Mouse (Mus musculus): ENCODE data around the gene Mcl1. TPM values are rescaled to one million over a fixed set of nuclear protein-coding genes. Genes with fewer than 3 reads are reported as not detected.
"Not testable (repeated sequence)": the region's sequence is repeated elsewhere in the genome, so short reads cannot be mapped to it uniquely, and the experiment has no call there.

The Mcl1 gene
- total and polyA plus RNA-seq, 3 experiments = 152 to 272 (median 159) TPM

- peak; percentile 86 for DNase-seq
These were observed 7.7 kb downstream of the Mcl1 start for GRCm38 (mm10) chr3:95666124-95666844.

DNA sequence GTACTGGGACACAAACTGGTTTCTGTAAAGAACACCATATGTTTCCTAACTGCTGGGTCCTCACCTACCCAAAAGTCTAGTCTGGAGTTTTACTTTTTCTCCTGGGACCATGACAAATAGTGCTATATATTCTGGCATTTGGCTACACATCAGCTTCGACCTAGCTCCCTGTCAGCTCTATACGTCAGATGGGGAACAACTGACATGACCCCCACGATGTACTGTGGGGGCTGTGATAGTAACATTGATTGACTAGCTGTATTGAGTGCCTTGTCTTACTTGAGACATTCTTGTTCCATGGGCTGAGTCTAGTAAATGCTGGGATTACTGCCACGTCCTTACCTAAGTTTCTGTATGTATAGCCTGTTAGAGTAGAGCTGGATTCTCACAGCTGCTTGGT, 8.9 kb downstream of the Mcl1 start:
- DNase-seq = no peak

DNA sequence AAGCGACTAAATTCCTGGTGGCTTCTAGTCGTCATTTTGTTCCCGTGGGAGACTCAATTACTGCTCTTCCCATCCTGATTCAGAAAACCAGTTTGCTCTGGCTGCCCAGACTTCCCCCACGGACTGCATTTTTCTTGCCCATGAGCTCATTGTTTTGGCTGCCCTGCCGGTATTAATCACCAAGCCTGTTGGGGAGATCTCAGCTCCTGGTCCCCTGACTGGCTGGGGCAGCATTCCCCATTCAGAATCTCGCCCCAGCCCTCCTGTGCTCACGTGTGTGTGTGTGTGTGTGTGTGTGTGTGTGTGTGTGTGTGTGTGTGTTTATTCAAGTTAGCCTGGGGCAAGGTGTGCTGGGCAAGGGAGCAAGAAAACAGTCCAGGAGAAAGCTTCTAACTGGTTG, 9.4 kb downstream of the Mcl1 start:
- peak; percentile 85 for DNase-seq

DNA sequence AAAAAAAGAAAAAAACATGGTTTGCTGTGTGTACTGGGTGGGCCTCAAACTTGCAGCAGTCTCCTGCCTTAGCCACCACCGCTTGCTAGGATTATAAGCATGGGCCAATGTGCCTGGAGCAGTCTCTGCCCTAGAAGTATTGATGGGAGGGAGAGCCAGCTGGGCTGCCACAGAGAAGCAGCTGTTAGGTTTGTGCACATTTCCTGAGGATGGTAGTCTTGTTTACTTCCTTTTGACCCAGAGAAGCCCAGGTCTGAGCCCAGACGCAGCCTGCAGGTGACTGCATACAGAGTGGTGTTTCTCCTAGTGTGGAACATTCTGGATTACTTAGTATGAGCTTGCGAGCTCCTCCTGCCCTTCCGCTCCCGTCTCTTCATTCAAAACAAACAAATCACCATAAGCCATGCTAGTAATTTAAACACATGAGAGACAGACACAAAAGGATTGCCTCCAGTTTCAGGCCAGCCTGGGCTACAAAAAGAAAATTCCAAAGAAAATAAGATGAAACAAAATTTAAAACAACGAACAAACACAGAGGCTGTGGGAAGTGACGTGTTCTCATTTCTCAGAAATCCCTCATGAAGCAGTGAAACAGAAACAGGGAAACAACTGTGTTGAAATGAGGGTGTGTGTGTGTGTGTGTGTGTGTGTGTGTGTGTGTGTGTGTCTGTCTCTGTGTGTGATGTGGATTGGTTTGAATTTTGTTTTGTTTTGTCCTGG, 10.2 kb downstream of the Mcl1 start:
- DNase-seq = peak; percentile 40

GRCm38 (mm10) chr3:95669309-95669665, 10.7 kb downstream of the Mcl1 start:
- no peak for DNase-seq

GRCm38 (mm10) chr3:95670419-95670818, 11.8 kb downstream of the Mcl1 start:
- DNase-seq = not testable (repeated sequence)

DNA sequence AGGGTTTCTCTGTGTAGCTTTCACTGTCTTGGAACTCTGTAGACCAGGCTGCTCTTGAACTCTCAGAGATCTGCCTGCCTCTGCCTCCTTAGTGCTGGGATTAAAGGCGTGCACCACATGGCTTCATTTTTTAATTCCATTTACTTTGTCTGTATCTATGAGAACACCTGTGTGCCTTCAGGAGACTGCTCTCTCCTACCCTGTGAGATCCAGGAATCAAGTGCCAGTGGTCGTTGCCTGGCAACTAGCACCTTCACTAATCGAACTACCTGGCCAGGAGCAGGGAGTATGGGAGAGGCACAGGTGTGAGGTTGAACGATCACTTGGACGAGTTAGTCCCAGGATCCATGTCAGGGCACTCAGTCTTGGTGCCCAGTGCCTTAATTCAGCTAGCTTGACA, 12.6 kb downstream of the Mcl1 start:
- no peak for DNase-seq

GRCm38 (mm10) chr3:95672461-95672860, 13.9 kb downstream of the Mcl1 start:
- no peak for DNase-seq

DNA sequence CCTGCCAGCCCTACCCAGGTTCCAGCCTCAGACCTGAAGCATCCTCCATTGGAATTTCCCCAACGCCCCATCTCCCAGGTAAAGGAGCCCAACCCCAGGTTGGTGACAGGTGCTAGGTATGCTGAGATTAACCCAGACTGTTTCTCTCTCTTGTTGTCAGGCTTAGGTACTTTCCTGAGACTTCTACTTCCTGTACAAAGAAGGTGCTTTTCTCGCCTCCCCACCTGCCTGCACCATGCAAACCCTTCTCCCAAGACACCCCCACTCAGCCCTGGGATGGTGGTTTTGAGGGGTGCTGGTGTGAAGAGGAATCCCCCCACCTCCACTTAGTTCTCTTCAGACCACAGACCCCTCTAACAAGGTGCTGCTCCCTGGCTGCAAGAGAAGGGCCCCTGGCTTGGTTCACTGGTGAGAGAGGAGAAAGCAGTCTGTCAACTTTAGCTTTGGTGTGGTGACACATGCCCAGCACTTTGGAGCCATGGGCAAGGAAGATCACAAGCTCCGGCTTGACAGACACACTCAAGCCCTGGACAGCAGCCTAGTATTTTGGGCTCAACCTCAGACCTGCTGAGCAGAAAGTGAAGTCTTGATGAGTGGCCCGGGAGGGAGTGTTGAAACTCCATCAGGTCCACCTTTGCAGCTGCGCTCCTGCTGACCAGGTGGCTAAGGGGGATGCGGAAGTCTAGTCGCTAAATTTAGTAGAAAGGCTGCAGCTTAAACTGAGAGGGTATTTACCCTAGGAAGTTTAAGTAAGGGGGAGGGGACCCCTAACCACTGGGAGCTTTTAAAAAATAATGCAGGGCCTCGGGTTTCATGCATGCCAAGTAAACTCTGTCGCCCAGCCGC, 14.5 kb downstream of the Mcl1 start:
- peak; percentile 46 for DNase-seq

DNA sequence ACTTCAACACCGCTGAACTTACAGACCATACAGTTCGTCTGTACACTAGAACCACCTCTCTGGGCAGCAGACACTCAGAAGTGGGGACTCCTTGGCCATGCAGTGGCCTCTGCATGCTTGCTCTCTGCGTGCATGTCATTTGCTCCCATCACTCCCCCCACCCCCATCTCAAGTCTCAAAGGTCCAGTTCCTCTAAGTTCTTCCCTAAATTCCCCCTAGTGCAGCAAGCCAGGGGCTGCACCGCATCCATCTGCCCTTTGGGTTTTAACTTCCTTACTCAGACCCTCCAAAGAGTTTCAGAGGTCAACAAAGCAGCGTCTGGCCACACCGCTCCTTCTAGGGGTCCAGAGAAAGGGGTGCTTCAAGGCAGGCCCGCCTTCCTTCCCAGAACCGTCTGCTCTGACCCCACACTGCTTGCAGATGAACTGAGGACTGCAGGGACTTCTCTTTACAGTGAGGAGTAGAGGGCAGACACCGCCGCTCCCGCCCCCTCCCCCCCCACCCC, 15.2 kb downstream of the Mcl1 start:
- no peak for DNase-seq

GRCm38 (mm10) chr3:95674236-95674635, 15.6 kb downstream of the Mcl1 start:
- peak; percentile 88 for DNase-seq

GRCm38 (mm10) chr3:95674812-95675211, 16.2 kb downstream of the Mcl1 start:
- no peak for DNase-seq

DNA sequence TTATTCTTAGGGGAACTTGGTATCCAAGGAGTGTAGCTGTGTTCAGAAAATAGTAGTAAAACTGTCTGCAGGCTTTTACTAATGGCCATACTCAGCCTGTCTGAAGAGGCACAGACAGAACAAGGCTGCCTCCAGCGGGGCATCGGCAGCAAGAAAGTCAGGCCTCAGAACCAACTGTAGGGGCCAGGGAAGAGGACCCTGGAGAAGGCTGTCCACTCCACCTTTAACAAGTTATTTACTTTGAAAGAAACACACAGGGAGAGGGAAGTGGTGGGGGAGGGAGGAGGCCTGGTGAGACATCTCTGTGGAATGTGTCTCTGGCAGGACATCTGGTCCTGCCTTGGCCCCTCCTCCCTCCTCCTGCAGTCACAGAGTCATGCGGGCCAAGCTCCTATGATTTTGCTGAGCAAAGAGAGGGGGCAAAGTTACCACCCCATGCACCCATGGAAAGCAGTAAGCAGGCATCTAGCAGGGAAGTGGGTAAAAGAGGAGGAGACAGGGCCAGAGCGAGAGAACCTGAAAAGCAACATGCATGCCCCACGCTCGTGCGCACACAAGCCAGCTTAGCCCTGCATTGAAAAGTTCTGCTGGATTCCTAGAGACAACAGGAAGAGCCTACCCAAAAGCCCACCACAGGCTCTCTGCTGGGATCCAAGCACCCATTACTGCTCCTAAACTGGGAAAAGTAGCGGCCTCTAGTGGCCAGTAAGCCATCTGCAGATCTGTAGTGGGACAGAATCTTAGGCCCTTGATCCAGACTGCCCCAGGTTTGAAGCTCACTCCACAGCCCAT, 16.9 kb downstream of the Mcl1 start:
- DNase-seq = peak; percentile 91

DNA sequence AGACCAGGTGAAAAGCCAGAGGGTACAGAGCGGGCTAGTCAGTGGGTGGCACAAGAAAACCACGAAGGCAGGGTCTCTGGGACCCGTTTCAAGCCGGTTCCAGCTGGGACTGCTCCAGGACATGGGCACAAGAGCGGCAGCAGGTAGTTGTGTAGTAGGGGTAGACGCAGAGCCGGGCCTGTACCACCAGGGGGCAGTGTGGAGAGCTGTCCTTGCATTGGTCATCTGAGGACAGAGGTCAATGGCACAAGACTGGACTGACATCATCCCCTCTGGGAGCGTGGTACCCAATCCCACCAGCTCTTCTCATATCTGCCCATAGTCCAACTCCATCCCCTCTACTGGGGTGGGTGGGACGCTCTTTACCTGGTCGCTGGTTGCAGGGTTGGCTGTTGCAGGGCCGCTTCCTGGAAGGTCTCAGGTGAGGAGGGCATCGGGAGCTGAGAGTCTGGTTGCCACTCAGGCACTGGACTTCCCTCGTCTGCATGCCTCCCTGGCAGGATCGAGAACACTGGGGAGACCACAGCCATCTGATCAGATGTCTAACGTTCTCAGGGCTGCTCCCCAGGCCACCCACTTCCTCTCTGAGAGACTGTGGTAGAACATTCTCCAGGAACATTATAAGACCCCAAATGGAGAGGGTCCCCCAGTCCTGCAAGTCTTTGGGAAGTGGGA, 18.3 kb downstream of the Mcl1 start:
- DNase-seq = peak; percentile 84

GRCm38 (mm10) chr3:95677420-95678090, 19.0 kb downstream of the Mcl1 start:
- DNase-seq = no peak

DNA sequence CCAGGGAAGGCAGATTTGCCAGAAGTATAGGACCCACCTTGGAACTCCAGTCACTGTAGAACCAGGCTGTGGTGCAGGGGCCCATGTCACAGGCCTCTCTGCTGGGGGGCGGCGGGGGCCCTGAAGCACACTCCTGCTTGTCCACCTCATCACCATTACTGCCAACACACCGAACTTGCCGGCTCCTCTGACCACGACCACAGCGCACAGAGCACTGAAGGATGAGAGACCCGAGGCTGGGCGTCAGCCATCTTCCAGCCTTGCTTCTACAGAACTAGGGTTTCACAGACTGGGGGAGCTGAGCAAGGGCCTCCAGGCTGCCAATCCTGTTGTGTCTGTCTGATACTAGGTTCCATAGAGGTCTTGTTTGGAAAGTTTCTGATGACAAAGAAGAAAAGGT, 21.0 kb downstream of the Mcl1 start:
- no peak for DNase-seq

- DNase-seq = no peak
These were observed 22.1 kb downstream of the Mcl1 start for GRCm38 (mm10) chr3:95680673-95681072.

DNA sequence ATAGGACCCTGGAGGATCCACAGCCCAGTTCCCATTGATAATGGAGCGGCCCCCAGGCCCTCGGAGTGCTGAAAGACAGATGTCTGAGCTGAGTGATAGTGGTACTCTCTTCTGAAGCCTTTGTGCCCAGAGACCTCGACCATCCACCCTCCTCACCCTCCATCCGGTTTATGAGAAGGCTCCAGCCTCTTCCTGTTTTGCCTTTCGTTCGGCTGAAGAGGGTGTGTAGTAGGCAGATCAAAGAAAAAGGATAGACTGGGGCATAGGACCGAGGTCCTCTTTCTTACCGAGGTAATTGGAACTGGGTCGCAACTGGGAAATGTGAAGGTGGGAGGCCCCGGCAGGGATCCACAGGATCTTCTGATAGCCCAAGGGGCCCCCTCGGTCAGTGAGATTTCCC, 22.8 kb downstream of the Mcl1 start:
- no peak for DNase-seq

DNA sequence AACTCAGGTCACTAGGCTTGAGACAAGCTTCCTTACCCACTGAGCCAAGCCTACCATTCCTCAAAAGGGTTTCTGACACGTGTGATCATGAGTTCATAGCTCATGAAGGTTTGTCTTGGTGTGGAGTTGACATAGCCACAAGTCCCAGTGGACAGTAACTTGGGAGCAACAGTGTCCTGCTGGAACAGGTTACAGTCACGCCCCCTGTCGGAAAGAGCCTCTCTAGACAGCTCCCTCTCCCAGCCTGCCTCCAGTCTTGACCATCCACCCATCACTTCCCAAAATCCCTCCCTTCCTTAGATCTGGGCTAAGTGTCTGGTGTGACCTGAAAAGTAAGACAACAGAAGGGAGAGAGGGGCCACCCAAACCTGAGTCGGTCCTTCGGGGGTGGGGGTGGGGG, 24.3 kb downstream of the Mcl1 start:
- no peak for DNase-seq

GRCm38 (mm10) chr3:95684846-95685245, 26.3 kb downstream of the Mcl1 start:
- peak; percentile 10 for DNase-seq

GRCm38 (mm10) chr3:95685301-95685700, 26.7 kb downstream of the Mcl1 start:
- DNase-seq = no peak

Measured in adrenal gland, adult 2 months (tissue).